Mouse (Mus musculus) cortical plate, adult 2 months (tissue): Measurements from ENCODE around the gene Arhgap6.

ENCODE experiments used
- CTCF ChIP-seq: fragments of 200-500 bp; IDR thresholded peaks from 2 replicates; pipeline ENCODE4 v1.5.1; 2011; ENCODE audit warnings: mild to moderate bottlenecking, control low read depth, low read length; ENCODE audit not compliant: insufficient read depth; ENCODE audit errors: extremely low read depth
- POLR2A ChIP-seq: fragments of 200-500 bp; IDR thresholded peaks from 2 replicates; pipeline ENCODE4 v1.6.1; 2011; ENCODE audit warnings: mild to moderate bottlenecking, low read length, control low read depth; ENCODE audit not compliant: insufficient read depth; ENCODE audit errors: extremely low read depth

DNA sequence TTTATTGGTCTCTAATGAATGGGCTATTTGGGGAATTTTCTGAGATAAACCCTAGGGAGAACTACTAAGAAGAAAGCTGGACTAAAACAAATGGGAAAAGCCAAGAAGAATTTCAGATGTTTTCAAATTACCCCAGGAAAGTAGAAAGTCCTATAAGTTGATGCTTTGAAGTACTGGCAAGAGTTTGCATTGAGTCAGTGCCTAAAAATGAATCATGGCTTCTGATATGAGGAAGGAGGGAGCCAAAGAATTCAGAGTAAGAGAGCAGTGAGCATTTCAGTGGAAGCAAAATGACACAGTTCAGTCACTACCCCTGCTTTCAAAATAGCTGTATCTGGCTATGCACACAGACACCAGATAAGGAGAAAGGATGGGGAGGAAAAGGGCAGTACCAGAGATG, 461.8 kb downstream of the Arhgap6 start:
- TF ChIP-seq CTCF, result no peak
- no peak for TF ChIP-seq POLR2A
